Mouse (Mus musculus): Measurements from ENCODE around the gene Efcab5. TPM values are rescaled to one million over a fixed set of nuclear protein-coding genes. Genes with fewer than 3 reads are reported as not detected.

Efcab5 gene
- polyA plus RNA-seq, 1 experiment from 2014 or later, result 0.39 TPM

DNA sequence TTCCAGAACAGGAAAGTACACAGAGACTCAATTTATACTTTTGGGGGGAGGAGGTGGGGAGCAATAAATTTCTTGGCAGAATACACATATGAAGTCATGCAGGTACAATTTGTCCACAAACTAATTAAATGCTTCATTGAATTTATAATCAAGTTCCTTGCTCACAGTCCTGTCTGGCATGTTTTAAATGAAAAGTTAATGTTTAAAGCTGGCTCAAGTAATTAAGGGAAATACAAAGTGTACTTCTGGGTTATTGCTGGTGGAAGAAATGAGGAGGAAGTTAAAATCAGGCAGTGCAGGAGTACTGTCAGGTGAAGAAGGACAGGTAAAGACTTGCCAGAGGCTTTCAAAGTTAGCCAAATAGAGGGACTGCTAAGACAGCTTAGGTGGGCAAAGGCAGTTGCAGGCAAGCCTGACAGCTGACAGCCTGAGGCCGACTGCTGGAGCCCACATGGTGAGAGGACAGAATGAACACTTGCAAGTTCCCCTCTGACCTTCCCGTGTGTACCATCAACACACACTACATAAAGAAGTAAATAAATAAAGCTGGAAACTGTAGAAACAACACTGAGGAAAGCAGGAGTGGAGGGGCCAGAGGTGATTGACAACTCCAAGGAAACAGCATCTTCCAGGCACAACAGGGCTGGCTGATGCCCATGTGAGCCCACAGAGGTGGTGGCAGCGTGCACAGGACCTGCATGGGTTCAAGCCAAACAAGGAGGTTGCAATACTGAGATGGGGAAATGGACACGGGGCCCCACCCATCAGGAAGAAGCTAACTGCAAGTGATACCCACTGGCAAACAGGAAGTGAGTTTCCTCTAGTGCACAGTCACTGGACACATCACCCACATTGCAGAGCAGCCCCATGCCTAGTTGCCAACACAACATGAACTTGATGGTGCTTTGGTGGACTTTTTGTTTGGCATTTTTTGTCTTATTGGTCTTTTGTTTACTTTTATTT lies 7.7 kb upstream of the Efcab5 start:
- H3K4me3 ChIP-seq, result no peak overlapping the region
- no peak overlapping the region for H3K4me2 ChIP-seq
- no peak for ATAC-seq
- H3K27ac ChIP-seq, result no peak overlapping the region
- WGBS, result 27% methylated on average over 4 of the region's 4 CpGs
- H3K36me3 ChIP-seq (ENCODE audit: poor library complexity, severe bottlenecking), result no peaks in the 10 kb centered on the region
- no peaks in the 10 kb centered on the region for H3K9me3 ChIP-seq (replicated peaks)
- peaks cover 24% of the 10 kb centered on the region for H3K4me1 ChIP-seq
- H3K27me3 ChIP-seq, result 0 out of 2 replicates have a peak, but pooled peaks cover 2% of the 10 kb centered on the region
- no peak overlapping the region for H3K9ac ChIP-seq

DNA sequence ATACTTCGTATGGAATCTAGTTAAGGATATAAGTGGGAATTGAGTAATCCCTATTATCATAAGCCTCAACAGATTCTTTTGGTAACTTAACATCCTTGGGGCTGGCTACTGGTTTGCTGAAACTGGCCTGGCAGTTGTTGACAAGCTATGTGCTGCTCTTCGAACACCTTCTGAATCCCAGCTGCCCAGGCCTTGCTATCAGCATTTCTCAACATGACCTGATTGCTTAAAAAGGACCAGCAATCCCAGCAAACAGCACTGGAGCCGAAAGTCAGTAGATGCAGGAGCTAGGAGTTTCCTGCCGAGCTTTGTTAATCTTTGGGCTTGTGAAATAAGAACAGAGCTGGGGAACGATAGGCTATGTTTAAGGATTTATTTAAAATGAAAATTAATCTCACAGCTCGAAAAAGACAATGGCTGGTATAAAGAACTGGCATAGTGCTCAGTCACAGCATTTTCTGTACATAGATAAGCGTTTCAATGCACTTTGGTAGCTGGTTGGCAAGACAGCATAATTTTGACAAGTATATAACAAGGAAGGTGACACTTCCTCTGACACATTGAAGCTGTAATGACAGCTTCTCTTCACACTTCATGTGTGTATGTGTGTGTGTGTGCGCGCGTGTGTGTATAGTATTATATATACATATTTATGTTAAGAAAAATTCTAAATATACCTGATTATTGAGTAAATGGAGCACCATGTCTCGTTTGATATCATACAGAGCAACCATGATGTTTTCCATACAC lies 6.8 kb upstream of the Efcab5 start:
- peaks cover 24% of the 10 kb centered on the region for H3K4me1 ChIP-seq
- no peak overlapping the region for H3K4me2 ChIP-seq
- no peaks in the 10 kb centered on the region for H3K9me3 ChIP-seq (replicated peaks)
- H3K36me3 ChIP-seq (ENCODE audit: poor library complexity, severe bottlenecking), result no peaks in the 10 kb centered on the region
- 0 out of 2 replicates have a peak, but pooled peaks cover 2% of the 10 kb centered on the region for H3K27me3 ChIP-seq
- no peak overlapping the region for H3K4me3 ChIP-seq
- no peak overlapping the region for H3K9ac ChIP-seq
- WGBS, result 68% methylated on average over 11 of the region's 11 CpGs
- no peak overlapping the region for H3K27ac ChIP-seq
- ATAC-seq, result no peak

DNA sequence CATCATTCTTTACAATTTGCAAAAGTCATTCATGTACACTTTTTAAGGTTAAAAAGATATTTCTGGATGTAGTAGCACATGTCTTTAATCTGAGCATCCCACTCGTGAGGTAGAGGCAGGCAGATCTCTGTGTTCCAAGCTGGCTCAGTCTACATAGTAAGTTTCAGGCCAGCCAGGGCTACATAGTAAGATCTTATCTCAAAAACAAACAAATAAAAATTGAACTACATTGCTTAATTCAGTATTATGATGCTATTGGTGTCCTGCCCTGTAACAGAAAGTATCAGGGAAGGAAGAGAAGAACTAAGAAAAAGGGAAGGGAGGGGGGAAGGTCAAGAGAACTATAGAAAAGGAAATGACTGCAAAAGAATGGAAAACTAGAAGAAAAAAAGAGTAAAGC lies 6.0 kb upstream of the Efcab5 start:
- Histone ChIP-seq H3K27ac (no peak overlapping the region), H3K27me3 (0 out of 2 replicates have a peak, but pooled peaks cover 2% of the 10 kb centered on the region), H3K9me3 (replicated peaks) (no peaks in the 10 kb centered on the region), H3K4me3 (no peak overlapping the region), H3K36me3 (ENCODE audit: poor library complexity, severe bottlenecking) (no peaks in the 10 kb centered on the region), H3K4me1 (peaks cover 24% of the 10 kb centered on the region), H3K9ac (no peak overlapping the region), H3K4me2 (no peak overlapping the region)
- 44% methylated on average over 1 of the region's 1 CpGs for WGBS
- ATAC-seq, result no peak

DNA sequence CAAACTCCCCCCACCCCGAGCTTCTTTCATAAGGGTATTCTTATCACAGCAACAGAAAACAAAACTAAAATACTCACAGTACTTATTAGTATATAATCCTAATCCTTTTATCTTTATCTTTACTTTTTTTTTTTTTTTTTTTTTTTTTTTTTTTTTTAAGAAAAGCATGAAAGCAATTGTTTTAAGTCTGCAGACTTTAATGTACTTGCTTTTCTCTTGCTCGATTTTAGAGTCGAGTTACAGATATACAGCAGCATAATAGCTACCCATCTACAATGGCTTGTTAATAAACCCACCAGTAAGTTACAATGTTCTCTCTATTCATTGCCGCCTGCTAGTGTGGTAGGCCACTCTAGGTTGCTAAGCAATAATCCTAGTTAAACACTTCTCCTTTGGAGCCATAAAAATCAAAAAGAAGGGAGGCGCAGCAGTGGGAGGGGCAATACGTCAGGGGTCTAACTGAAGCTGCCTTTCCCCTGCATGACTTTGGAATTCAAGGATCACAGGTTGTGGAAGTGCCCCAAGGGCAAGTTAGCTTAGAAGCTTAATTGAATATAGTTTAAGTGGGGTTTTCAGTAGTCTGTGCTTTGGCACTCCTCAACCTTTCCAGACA lies 5.3 kb upstream of the Efcab5 start:
- Histone ChIP-seq H3K27ac (no peak overlapping the region), H3K27me3 (0 out of 2 replicates have a peak, but pooled peaks cover 2% of the 10 kb centered on the region), H3K4me1 (peaks cover 24% of the 10 kb centered on the region), H3K9me3 (replicated peaks) (no peaks in the 10 kb centered on the region), H3K4me3 (no peak overlapping the region), H3K36me3 (ENCODE audit: poor library complexity, severe bottlenecking) (no peaks in the 10 kb centered on the region), H3K4me2 (peak overlapping the region; percentile 25), H3K9ac (peak overlapping the region; percentile 26; the same call in 1 of the 2 replicates)
- 6% methylated on average over 6 of the region's 6 CpGs for WGBS
- ATAC-seq, result peak; percentile 21; the same call in 1 of the 2 replicates

DNA sequence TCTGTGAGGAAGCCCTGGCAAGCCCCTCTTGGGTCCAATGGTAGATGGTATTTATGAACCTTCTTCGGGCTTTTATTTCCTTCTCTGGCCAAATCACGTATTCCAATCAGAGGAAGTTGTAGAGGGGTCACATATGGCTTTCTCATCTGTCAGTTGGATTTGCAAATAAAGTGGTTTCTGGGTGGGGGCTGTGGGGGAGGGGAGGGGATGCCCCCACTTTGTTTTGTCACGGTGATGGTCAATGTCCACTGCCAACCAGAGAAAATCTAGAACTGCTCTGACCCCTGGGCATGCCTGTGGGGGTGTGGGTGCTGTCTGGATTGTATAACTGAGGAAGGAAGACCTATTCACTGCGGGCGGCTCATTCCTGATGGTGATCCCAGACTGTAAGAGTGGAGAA lies 4.6 kb upstream of the Efcab5 start:
- no peak overlapping the region for H3K9ac ChIP-seq
- WGBS, result 55% methylated on average over 5 of the region's 5 CpGs
- no peak overlapping the region for H3K4me3 ChIP-seq
- ATAC-seq, result no peak
- no peaks in the 10 kb centered on the region for H3K9me3 ChIP-seq (replicated peaks)
- peaks cover 24% of the 10 kb centered on the region for H3K4me1 ChIP-seq
- peak overlapping the region; percentile 25; the same call in 1 of the 2 replicates for H3K4me2 ChIP-seq
- H3K36me3 ChIP-seq (ENCODE audit: poor library complexity, severe bottlenecking), result no peaks in the 10 kb centered on the region
- H3K27me3 ChIP-seq, result 0 out of 2 replicates have a peak, but pooled peaks cover 6% of the 10 kb centered on the region
- no peak overlapping the region for H3K27ac ChIP-seq

DNA sequence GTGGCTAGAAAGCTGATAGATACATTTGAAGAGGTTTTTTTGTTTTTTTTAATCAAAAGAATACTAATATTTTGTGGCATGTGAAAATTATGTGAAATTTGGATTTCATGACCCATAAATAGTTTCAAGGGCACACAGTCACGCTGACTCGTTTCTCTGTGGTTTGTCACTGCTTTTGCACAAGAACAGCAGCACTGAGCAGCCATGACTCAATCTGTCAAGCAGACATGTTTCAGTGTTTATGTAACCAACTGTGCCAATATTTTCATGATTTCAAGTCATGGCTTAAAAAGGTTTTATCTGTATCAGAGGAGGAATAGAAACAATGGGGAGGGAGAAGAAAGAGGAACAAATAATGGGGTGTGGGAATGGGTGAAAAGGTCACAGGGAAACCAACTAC lies 3.8 kb downstream of the Efcab5 start:
- H3K27ac ChIP-seq, result no peak overlapping the region
- H3K4me2 ChIP-seq, result no peak overlapping the region
- no peaks in the 10 kb centered on the region for H3K36me3 ChIP-seq (ENCODE audit: poor library complexity, severe bottlenecking)
- H3K9ac ChIP-seq, result no peak overlapping the region
- H3K9me3 ChIP-seq (replicated peaks), result no peaks in the 10 kb centered on the region
- ATAC-seq, result no peak
- 0 out of 2 replicates have a peak, but pooled peaks cover 3% of the 10 kb centered on the region for H3K27me3 ChIP-seq
- peaks cover 23% of the 10 kb centered on the region for H3K4me1 ChIP-seq
- 65% methylated on average over 2 of the region's 2 CpGs for WGBS
- H3K4me3 ChIP-seq, result no peak overlapping the region

DNA sequence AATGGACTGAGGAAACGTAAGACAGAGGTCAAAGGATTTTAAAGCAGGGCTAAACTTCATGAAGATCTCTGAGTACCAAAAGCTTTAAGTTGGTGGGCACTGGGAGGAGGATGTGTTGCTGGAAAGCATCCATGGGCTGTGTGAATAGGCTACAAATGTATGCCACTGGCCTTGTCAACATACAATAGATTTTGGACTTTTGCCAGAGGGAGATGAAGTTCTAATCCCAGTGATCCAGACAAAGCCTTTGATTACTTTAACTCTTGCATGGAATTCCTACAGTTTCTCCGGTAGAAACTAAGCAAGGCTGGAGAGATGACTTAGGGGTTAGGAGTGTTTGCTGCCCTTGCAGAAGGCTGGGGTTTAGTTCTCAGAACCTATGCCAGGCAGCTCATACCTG lies 6.2 kb downstream of the Efcab5 start:
- Histone ChIP-seq H3K36me3 (ENCODE audit: poor library complexity, severe bottlenecking) (no peaks in the 10 kb centered on the region), H3K4me2 (no peak overlapping the region), H3K4me3 (no peak overlapping the region), H3K27me3 (no peaks in the 10 kb centered on the region), H3K27ac (no peak overlapping the region), H3K9me3 (replicated peaks) (no peaks in the 10 kb centered on the region), H3K4me1 (peaks cover 23% of the 10 kb centered on the region), H3K9ac (no peak overlapping the region)
- ATAC-seq, result no peak
- 17% methylated on average over 2 of the region's 2 CpGs for WGBS

DNA sequence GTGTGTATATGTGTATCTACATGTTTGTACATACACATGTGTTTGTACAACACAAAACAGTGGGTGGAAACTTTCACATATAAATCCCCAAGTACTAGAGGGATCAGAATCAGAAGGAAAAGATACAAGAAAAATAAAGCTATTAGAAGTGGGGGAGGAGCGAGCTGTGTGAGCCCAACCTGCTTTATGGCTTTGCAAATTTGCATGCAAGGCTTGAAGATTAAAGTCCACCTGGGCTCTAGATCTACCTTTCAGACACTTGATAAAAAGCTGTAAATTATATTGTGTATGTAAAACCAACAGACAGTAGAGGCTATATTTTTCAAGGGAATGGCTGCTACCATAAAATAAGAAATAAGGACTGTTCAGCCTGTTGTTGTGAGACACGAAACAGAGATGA lies 6.7 kb downstream of the Efcab5 start:
- ATAC-seq, result no peak
- H3K36me3 ChIP-seq (ENCODE audit: poor library complexity, severe bottlenecking), result no peaks in the 10 kb centered on the region
- no peak overlapping the region for H3K9ac ChIP-seq
- H3K4me2 ChIP-seq, result no peak overlapping the region
- WGBS, result 73% methylated on average over 2 of the region's 2 CpGs
- H3K4me1 ChIP-seq, result peaks cover 23% of the 10 kb centered on the region
- no peak overlapping the region for H3K4me3 ChIP-seq
- H3K9me3 ChIP-seq (replicated peaks), result no peaks in the 10 kb centered on the region
- no peaks in the 10 kb centered on the region for H3K27me3 ChIP-seq
- H3K27ac ChIP-seq, result no peak overlapping the region

DNA sequence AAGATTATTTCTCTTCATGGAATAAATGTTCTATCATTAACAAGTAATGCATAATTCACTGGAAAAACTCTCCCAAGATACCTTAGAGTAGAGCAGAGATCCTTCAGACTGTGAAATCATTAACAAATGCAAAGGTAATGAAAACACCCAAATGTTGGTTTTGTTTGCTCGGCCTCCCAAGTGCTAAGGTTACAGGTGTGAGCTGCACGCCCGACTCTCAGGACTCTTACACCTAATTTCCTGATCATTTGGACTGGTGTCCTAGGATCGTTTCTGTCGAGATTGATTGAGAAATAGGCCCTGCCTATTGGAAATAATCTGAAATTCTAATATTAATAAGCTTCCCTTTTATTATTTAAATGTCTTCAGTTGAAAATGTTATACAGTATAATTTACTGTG lies 7.2 kb downstream of the Efcab5 start:
- H3K4me1 ChIP-seq, result peaks cover 23% of the 10 kb centered on the region
- H3K9ac ChIP-seq, result no peak overlapping the region
- ATAC-seq, result no peak
- no peaks in the 10 kb centered on the region for H3K27me3 ChIP-seq
- H3K27ac ChIP-seq, result no peak overlapping the region
- no peak overlapping the region for H3K4me3 ChIP-seq
- H3K9me3 ChIP-seq (replicated peaks), result no peaks in the 10 kb centered on the region
- no peak overlapping the region for H3K4me2 ChIP-seq
- H3K36me3 ChIP-seq (ENCODE audit: poor library complexity, severe bottlenecking), result no peaks in the 10 kb centered on the region
- 78% methylated on average over 5 of the region's 5 CpGs for WGBS

DNA sequence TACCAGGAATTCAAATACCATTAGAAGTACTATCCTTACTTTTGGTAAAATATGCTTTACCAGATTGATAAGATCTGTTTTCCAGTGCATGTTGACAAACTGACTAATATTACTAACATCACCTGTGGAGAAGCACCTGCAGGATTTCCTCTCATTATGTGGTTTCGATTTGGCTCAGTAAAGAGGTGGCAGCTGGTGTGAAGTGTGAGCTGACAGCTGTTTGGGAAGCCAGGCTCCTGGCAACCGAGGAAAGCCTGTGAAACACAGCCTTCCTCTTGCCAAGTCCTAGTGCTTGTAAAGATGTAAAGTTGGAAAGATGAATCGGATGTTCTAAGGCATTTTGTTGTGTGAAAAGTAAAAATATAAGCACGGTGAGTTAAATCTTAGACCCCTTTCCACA lies 7.9 kb downstream of the Efcab5 start:
- peak; percentile 41; the same call in 1 of the 2 replicates for ATAC-seq
- H3K9me3 ChIP-seq (replicated peaks), result no peaks in the 10 kb centered on the region
- H3K27ac ChIP-seq, result no peak overlapping the region
- H3K4me2 ChIP-seq, result no peak overlapping the region
- no peak overlapping the region for H3K4me3 ChIP-seq
- 45% methylated on average over 4 of the region's 4 CpGs for WGBS
- peaks cover 23% of the 10 kb centered on the region for H3K4me1 ChIP-seq
- H3K9ac ChIP-seq, result no peak overlapping the region
- no peaks in the 10 kb centered on the region for H3K27me3 ChIP-seq
- H3K36me3 ChIP-seq (ENCODE audit: poor library complexity, severe bottlenecking), result no peaks in the 10 kb centered on the region

DNA sequence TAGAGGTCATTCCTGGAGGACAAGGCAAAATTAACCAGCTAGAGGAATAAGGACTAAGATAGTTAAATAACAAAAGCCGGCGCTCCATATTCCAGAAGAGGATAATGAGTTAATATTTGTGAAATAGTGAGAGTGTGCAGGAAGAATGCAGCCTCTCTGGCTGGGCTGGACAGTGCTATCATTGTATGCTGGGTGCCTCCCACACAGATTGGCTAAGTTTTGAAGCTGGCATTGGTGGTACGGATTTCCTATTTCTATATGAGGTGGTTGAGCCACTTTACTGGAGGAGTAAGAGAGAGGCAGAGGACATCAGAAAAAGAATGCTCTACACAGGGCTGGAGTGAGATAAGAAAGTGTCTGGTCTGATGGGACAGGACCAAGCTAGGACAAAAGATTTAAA lies 9.0 kb downstream of the Efcab5 start:
- Histone ChIP-seq H3K4me1 (peaks cover 23% of the 10 kb centered on the region), H3K36me3 (ENCODE audit: poor library complexity, severe bottlenecking) (no peaks in the 10 kb centered on the region), H3K4me2 (no peak overlapping the region), H3K4me3 (no peak overlapping the region), H3K27me3 (no peaks in the 10 kb centered on the region), H3K9ac (no peak overlapping the region), H3K27ac (no peak overlapping the region), H3K9me3 (replicated peaks) (no peaks in the 10 kb centered on the region)
- WGBS, result 94% methylated on average over 3 of the region's 3 CpGs
- ATAC-seq, result no peak

DNA sequence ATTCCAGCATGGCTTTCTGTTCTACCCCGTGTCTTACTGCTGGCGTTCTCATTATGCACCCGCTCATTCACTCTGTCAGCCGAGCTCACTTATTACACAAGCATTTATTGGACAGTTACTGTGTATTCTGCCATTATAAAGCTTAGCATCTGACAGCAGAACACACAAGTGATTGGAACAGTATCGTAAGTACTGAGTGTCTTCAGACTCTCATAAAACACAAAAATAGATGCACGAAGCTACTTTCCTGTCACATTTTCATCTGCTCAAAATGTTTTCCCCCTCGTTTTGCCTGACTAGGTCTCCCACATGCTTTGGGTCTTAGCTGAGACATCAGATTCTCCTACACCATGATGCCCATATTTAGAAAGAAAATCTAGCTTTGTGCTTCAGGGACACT lies 14.2 kb downstream of the Efcab5 start:
- 58% methylated on average over 7 of the region's 7 CpGs for WGBS
- H3K9me3 ChIP-seq (replicated peaks), result no peaks in the 10 kb centered on the region
- no peak for ATAC-seq

More for the DNA sequence above, 14.2 kb downstream of the Efcab5 start:
- H3K9ac ChIP-seq, result no peak overlapping the region
- no peaks in the 10 kb centered on the region for H3K36me3 ChIP-seq (ENCODE audit: poor library complexity, severe bottlenecking)
- H3K4me2 ChIP-seq, result no peak overlapping the region
- no peak overlapping the region for H3K4me3 ChIP-seq
- no peaks in the 10 kb centered on the region; the same call in 1 of the 2 replicates for H3K4me1 ChIP-seq
- H3K27ac ChIP-seq, result no peak overlapping the region
- H3K27me3 ChIP-seq, result no peaks in the 10 kb centered on the region

Measured in forebrain, embryonic 13.5 days (tissue).